Mouse (Mus musculus) bone marrow macrophage, adult 2 months (primary cell): Measurements from ENCODE around the gene 4930519G04Rik.

Source experiments
- CTCF ChIP-seq: IDR thresholded peaks from 2 replicates; pipeline ENCODE4 v1.5.1; 2012; ENCODE audit warnings: low read depth, mild to moderate bottlenecking, low read length, moderate library complexity
- POLR2A ChIP-seq: IDR thresholded peaks from 2 replicates; pipeline ENCODE4 v1.6.1; 2012; ENCODE audit warnings: mild to moderate bottlenecking, low read depth, low read length, borderline replicate concordance

DNA sequence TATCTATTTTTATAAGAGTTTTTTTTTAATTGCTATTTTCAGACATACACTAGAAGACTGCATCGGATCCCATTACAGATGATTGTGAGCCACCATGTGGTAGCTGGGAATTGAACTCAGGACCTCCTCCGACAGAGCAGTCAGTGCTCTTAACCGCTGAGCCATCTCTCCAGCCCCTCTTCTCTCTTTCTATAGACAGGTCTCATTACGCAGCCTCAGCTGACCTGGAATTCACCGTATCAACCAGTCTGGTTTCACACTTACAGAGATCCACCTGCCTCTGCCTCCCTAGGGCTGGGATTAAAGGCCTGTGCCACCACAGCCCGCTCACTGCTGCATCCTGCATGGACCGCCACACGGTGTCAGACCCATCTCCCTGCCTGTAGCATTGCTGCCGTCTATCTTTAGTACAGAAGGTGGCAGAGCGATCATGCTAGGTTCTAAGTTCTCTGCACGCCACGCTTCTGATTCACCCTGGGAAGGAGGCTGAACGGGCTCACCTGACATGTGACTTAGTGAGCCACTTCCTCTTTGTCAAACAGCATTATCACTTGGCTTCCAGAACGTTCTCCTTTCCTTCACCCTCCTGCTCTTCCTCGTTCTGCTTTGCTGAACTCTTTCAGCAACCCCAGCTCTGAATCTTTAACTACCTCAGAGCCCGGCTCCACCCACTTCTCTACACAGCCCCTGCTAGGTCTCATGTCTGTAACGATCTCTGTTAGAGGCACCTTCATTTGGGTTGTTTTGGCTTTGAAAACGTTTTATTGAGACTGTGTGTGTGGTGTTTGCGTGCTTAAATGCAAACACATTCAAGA, 68.3 kb downstream of the 4930519G04Rik start:
- TF ChIP-seq CTCF, result no peak
- TF ChIP-seq POLR2A, result no peak
